Mouse (Mus musculus) ES-E14 (cell line): ENCODE results near the gene Zfp771. TPM values are rescaled to one million over a fixed set of nuclear protein-coding genes. Genes with fewer than 3 reads are reported as not detected.

Source experiments
- DNase-seq: peaks from one replicate; pipeline ENCODE4 v3.0.0-alpha.2; 2013; ENCODE audit warnings: low read depth, low spot score
- H3K27ac ChIP-seq: 2 replicates; pipeline ENCODE4 v1.5.1; 2012; ENCODE audit warnings: low read depth, mild to moderate bottlenecking, low read length, moderate library complexity, mixed read lengths; ENCODE audit not compliant: poor library complexity, insufficient read depth, severe bottlenecking
- H3K36me3 ChIP-seq: 2 replicates; pipeline ENCODE4 v1.6.1; 2012; ENCODE audit warnings: mild to moderate bottlenecking, low read length, moderate library complexity, mixed read lengths; ENCODE audit not compliant: control insufficient read depth, poor library complexity, insufficient read depth, severe bottlenecking
- H3K4me1 ChIP-seq, 2 experiments: fragments of 150-350 bp in 1 of 2; sonication (generic) in 1 of 2; 2 replicates each; pipeline ENCODE4 v1.6.1; 2012; ENCODE audit warnings: low read length in 2 of 2, mild to moderate bottlenecking in 1 of 2, mixed read lengths in 1 of 2; ENCODE audit not compliant: control insufficient read depth in 2 of 2, insufficient read depth in 2 of 2, poor library complexity in 1 of 2
- H3K4me3 ChIP-seq, 2 experiments: fragments of 150-350 bp in 1 of 2; sonication (generic) in 1 of 2; 2 replicates each; pipeline ENCODE4 v1.5.1; 2012; ENCODE audit warnings: low read length in 2 of 2, low read depth in 1 of 2, mild to moderate bottlenecking in 1 of 2, mixed read lengths in 1 of 2; ENCODE audit not compliant: insufficient read depth in 1 of 2, poor library complexity in 1 of 2, severe bottlenecking in 1 of 2
- H3K9ac ChIP-seq: 2 replicates; pipeline ENCODE4 v1.6.1; 2012; ENCODE audit warnings: low read depth, mild to moderate bottlenecking, low read length, mixed read lengths; ENCODE audit not compliant: poor library complexity, insufficient read depth, severe bottlenecking
- H3K9me3 ChIP-seq: fragments of 150-350 bp; sonication (generic); 2 replicates; pipeline ENCODE4 v1.6.1; 2012; ENCODE audit warnings: low read depth, mild to moderate bottlenecking, low read length; ENCODE audit not compliant: control insufficient read depth, insufficient read depth
- CHD2 ChIP-seq: IDR thresholded peaks from 2 replicates; pipeline ENCODE4 v1.6.1; 2014; ENCODE audit warnings: mild to moderate bottlenecking, low read depth, low read length, inconsistent platforms
- HCFC1 ChIP-seq: IDR thresholded peaks from 2 replicates; pipeline ENCODE4 v1.6.1; 2012; ENCODE audit warnings: low read length, inconsistent platforms, borderline replicate concordance; ENCODE audit not compliant: insufficient read depth
- MAFK ChIP-seq: IDR thresholded peaks from 2 replicates; pipeline ENCODE4 v1.6.1; 2014; ENCODE audit warnings: mild to moderate bottlenecking, low read depth, low read length, inconsistent platforms; ENCODE audit not compliant: insufficient read depth
- ZC3H11A ChIP-seq: IDR thresholded peaks from 2 replicates; pipeline ENCODE4 v1.6.1; 2012; ENCODE audit warnings: low read depth, mild to moderate bottlenecking, inconsistent platforms, low read length, borderline replicate concordance
- ZNF384 ChIP-seq: IDR thresholded peaks from 2 replicates; pipeline ENCODE4 v1.6.1; 2012; ENCODE audit warnings: low read depth, low read length, inconsistent platforms
- in situ Hi-C, 2 experiments: fragments of 600-800 bp; cut with MboI; formaldehyde crosslinking; loops; one replicate each; pipeline ENCODE4 v1.15.1; 2025; ENCODE audit warnings: low sequenced_read_pairs in 2 of 2, inconsistent platforms in 1 of 2; ENCODE audit not compliant: unreplicated experiment in 2 of 2
- total RNA-seq: library from RNA; depleted of rRNA; stranded (reverse); fragments of 300-350 nt; gene quantifications from 2 replicates; pipeline ENCODE4 v1.2.3, GENCODE M21; 2012

Gene Zfp771
- total RNA-seq, 1 experiment = 21.6 TPM

DNA sequence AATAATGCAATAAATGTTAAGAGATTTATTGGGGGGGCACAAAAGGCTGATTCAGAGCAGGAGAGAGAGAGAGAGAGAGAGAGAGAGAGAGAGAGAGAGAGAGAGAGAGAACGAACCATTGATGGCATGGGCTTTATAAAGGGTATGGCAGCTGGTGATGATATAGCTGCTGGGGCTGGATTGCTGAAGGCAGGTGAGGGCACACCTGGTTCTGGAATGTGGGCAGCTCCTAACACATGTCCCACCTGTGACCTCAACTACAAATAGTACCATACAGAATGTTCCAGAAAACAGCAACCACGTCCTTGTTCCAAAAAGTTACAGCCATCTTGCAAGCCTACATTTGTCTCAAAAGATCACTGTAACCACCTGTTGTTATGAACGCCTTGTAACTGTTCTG lies 12.7 kb upstream of the Zfp771 start:
- Histone ChIP-seq H3K36me3 (peaks cover 25% of the 10 kb centered on the region), H3K4me1 (peaks cover 3 to 13% of the 10 kb centered on the region in 2 experiments; a peak in 2 of 4 replicates), H3K9me3 (no peaks in the 10 kb centered on the region), H3K9ac (peak overlapping the region; percentile 85; the same call in 1 of the 2 replicates), H3K27ac (peak overlapping the region; percentile 94; the same call in 1 of the 2 replicates), H3K4me3 (peak overlapping the region; percentile 81 to 83)
- in situ Hi-C loops = no loop called here
- no peak for TF ChIP-seq CHD2
- no peak for TF ChIP-seq MAFK
- DNase-seq = no peak

DNA sequence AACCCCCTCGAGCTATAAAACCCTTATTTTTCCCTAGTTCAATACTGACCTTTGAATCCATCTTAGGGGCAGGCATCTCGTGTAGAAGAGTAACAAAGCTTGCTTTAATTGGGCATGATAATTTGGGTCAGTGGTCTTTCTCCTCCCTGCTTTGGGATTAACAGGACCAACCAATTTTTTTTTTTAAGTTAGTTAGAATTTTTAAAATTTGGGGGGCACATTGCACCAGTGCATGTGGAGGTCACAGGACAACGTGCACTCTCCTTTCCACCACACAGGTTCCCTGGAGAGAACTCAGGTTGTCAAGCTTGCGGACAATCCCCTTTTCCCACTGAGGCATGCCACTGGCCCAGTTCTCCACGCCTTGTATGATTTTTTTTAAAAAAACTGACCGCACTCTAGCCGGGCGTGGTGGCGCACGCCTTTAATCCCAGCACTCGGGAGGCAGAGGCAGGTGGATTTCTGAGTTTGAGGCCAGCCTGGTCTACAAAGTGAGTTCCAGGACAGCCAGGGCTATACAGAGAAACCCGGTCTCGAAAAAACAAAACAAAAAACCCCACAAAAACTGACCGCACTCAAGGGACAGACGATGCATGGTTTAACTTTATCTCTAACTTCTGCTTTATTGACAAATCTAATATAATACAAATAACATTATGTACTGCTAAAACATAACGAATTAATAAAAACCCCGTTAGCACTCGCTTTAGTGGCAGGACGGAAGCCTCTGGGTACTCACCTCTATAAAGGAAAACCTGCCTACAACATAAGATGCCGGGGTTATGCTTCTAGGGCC lies 12.1 kb upstream of the Zfp771 start:
- H3K4me3 ChIP-seq = peak overlapping the region; percentile 81 to 83
- no peaks in the 10 kb centered on the region for H3K9me3 ChIP-seq
- in situ Hi-C loops = no loop called here
- peaks cover 32% of the 10 kb centered on the region for H3K36me3 ChIP-seq
- no peak for DNase-seq
- H3K4me1 ChIP-seq = peaks cover 3 to 13% of the 10 kb centered on the region in 2 experiments; a peak in 2 of 4 replicates
- peak overlapping the region; percentile 94 for H3K27ac ChIP-seq
- peak overlapping the region; percentile 85 for H3K9ac ChIP-seq
- TF ChIP-seq CHD2 = no peak
- no peak for TF ChIP-seq HCFC1
- 0 out of 2 replicates have a peak, but pooled peaks have one; percentile 27 for TF ChIP-seq ZNF384

DNA sequence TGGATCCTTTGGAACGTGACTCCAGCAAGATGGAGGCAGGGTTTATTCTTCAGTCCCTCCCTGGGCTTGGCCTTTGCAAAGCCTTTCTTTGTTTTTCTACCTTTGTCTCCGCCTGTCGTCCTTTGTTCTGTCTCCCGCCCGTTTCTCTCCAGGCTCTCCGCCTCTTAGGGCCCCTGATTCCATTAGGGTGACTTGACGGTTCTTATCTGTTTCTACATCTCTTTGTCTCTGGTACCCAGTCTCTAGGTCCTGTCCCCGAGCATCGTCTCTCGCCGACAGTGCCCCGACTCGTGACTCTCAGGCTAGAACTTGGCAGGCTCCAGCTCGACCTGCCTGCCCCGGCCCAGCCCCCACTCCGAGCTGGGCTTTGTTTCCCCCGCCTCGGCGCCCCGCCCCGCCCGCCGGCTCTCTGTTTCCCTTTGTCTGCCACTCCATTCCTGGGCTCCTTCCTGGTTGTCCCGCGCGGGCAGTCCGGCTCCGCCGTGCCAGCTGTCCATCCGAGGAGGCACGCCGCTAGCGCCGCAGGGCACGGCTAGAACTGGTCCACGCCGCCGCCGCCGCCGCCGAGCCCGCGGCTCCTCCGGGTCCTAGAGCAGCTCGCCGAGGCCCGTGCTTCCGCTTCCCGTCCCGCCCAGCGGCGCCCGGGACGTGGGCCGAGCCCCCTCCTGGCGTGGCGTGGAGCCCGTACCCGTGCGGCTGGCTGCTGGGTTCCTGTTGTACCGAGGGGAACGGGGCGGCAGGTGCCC lies 11.3 kb upstream of the Zfp771 start, which contains the start of the genes Zfp553 and Sept1:
Zfp553 (plus strand) TSS at position 440 of the 746 bp plus-strand sequence.
Sept1 (minus strand) TSS at position 509 of the 746 bp plus-strand sequence.
- Histone ChIP-seq H3K4me1 (peaks cover 0 to 11% of the 10 kb centered on the region in 2 experiments; a peak in 2 of 4 replicates), H3K4me3 (peak within 1 kb of the TSS; percentile 81 to 83), H3K9ac (peak within 1 kb of the TSS; percentile 85), H3K27ac (peak within 1 kb of the TSS; percentile 94), H3K36me3 (peaks cover 39% of the 10 kb centered on the region), H3K9me3 (no peaks in the 10 kb centered on the region)
- peak; percentile 84 for DNase-seq
- peak; percentile 19 for TF ChIP-seq HCFC1
- no peak for TF ChIP-seq CHD2
- TF ChIP-seq MAFK = no peak
- in situ Hi-C loops = no loop called here

DNA sequence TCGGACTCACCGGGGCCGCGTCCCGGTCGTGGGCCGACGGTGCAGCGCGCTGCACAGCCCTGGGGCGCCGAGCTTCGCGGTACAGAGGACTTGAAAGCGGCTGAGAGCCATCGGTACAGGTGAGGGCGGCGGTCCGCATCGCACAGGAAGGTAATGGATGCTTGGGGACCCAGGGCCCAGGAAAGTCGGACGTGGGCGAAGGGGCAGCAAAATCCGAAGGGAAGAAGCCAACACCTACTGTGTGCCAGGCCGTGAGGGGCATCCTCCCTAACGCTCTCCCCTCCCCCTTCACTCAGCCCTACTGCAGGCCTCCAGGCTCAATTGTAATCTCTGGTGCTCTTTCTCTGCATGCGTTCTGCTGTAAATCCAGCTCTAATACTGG lies 10.7 kb upstream of the Zfp771 start:
- Histone ChIP-seq H3K9me3 (no peaks in the 10 kb centered on the region), H3K4me3 (peak overlapping the region; percentile 81 to 83), H3K9ac (peak overlapping the region; percentile 85), H3K36me3 (peaks cover 43% of the 10 kb centered on the region), H3K27ac (peak overlapping the region; percentile 94), H3K4me1 (peaks cover 0 to 11% of the 10 kb centered on the region in 2 experiments; a peak in 2 of 4 replicates)
- DNase-seq = no peak
- TF ChIP-seq HCFC1 = no peak
- TF ChIP-seq ZC3H11A = no peak
- TF ChIP-seq MAFK = no peak
- TF ChIP-seq CHD2 = no peak
- no peak for TF ChIP-seq ZNF384
- in situ Hi-C loops = no loop called here
